8 mouse cellular contexts compared by ENCODE assay signal in genomic region chr13:56702469-56703221, GRCm38 (mm10). TPM values are rescaled to one million over a fixed set of nuclear protein-coding genes. Genes with fewer than 3 reads are reported as not detected.
A peak's percentile ranks its signal among the peaks of the same experiment; 100 is the strongest.
DNase-seq lines count a peak whose midpoint lies in the region; ATAC-seq and TF ChIP-seq lines count a peak whose summit lies in the region.

TSS of gene Smad5 (plus strand) at chr13:56703010.

- H3K4me3 ChIP-seq in embryonic facial prominence, embryonic 12.5 days: peak within 1 kb of the TSS; percentile 86
- peak within 1 kb of the TSS; percentile 75 for H3K4me3 ChIP-seq in limb, embryonic 15.5 days
- peak within 1 kb of the TSS; percentile 74 for H3K4me3 ChIP-seq in midbrain, postnatal 0 days (ENCODE audit: low read depth, low read length)

- H3K4me2 ChIP-seq in embryonic facial prominence, embryonic 12.5 days (replicated peaks): peak within 1 kb of the TSS; percentile 64
- peak within 1 kb of the TSS; percentile 59 for H3K4me2 ChIP-seq in limb, embryonic 15.5 days
- H3K4me2 ChIP-seq in midbrain, postnatal 0 days (ENCODE audit: low read depth, low read length, poor library complexity, severe bottlenecking): peak within 1 kb of the TSS; percentile 60

- peak within 1 kb of the TSS; percentile 99 for H3K27ac ChIP-seq in embryonic facial prominence, embryonic 12.5 days
- H3K27ac ChIP-seq in limb, embryonic 15.5 days: peak within 1 kb of the TSS; percentile 99
- H3K27ac ChIP-seq in midbrain, postnatal 0 days (ENCODE audit: low read depth, low read length): peak within 1 kb of the TSS; percentile 96

- TF ChIP-seq CTCF in midbrain, postnatal 0 days (IDR thresholded peaks at IDR 0.05): no peak

- peaks cover 7% of the 10 kb centered on the region; the same call in 1 of the 2 replicates for H3K36me3 ChIP-seq in embryonic facial prominence, embryonic 12.5 days
- H3K36me3 ChIP-seq in limb, embryonic 15.5 days: peaks cover 11% of the 10 kb centered on the region; the same call in 1 of the 2 replicates
- peaks cover 4% of the 10 kb centered on the region; the same call in 1 of the 2 replicates for H3K36me3 ChIP-seq in midbrain, postnatal 0 days (ENCODE audit: insufficient read depth, low read length)

- peak; percentile 89 for DNase-seq in 416B (ENCODE audit: low read depth)
- DNase-seq in adrenal gland, postnatal 25 days: peak; percentile 90
- DNase-seq in heart, adult 8-10 months (ENCODE audit: low spot score): peak; percentile 76
- DNase-seq in kidney, adult 9 months: peak; percentile 85
- DNase-seq in midbrain, postnatal 0 days (ENCODE audit: low spot score): peak; percentile 95
- DNase-seq in spleen, postnatal 14 days (ENCODE audit: low spot score in 2 of 2): peak; percentile 54 to 75

- peaks cover 50% of the 10 kb centered on the region for H3K4me1 ChIP-seq in embryonic facial prominence, embryonic 12.5 days
- H3K4me1 ChIP-seq in limb, embryonic 15.5 days: peaks cover 57% of the 10 kb centered on the region
- H3K4me1 ChIP-seq in midbrain, postnatal 0 days (ENCODE audit: insufficient read depth, low read length): peaks cover 20% of the 10 kb centered on the region; the same call in 1 of the 2 replicates

- peak within 1 kb of the TSS; percentile 97 for H3K9ac ChIP-seq in embryonic facial prominence, embryonic 12.5 days
- peak within 1 kb of the TSS; percentile 93 for H3K9ac ChIP-seq in limb, embryonic 15.5 days
- H3K9ac ChIP-seq in midbrain, postnatal 0 days (replicated peaks; ENCODE audit: low read length, poor library complexity, severe bottlenecking): peak within 1 kb of the TSS; percentile 86

- peak; percentile 84 for ATAC-seq in embryonic facial prominence, embryonic 12.5 days (ENCODE audit: insufficient number of reproducible peaks, insufficient read depth, low FRiP score, low TSS enrichment)
- peak; percentile 84 for ATAC-seq in limb, embryonic 15.5 days (ENCODE audit: insufficient number of reproducible peaks, low FRiP score, low TSS enrichment, low read depth)
- ATAC-seq in midbrain, postnatal 0 days (ENCODE audit: low FRiP score): peak; percentile 89

- no peaks in the 10 kb centered on the region for H3K27me3 ChIP-seq in embryonic facial prominence, embryonic 12.5 days
- H3K27me3 ChIP-seq in limb, embryonic 15.5 days: no peaks in the 10 kb centered on the region
- H3K27me3 ChIP-seq in midbrain, postnatal 0 days (ENCODE audit: insufficient read depth, low read length): no peaks in the 10 kb centered on the region

- 2% methylated on average over 61 of the region's 62 CpGs for WGBS in embryonic facial prominence, embryonic 12.5 days
- WGBS in limb, embryonic 15.5 days: 2% methylated on average over 62 of the region's 62 CpGs
- WGBS in midbrain, postnatal 0 days: 2% methylated on average over 51 of the region's 62 CpGs

- no peaks in the 10 kb centered on the region for H3K9me3 ChIP-seq in embryonic facial prominence, embryonic 12.5 days
- H3K9me3 ChIP-seq in limb, embryonic 15.5 days: no peaks in the 10 kb centered on the region
- H3K9me3 ChIP-seq in midbrain, postnatal 0 days (ENCODE audit: low read length): no peaks in the 10 kb centered on the region

RNA-seq across cellular contexts. Expression of gene Smad5, which starts in this region (rescaled TPM):
- total RNA-seq in adrenal gland, postnatal 25 days (2021): 55.5 and 75.5 TPM in 2 replicates
- polyA plus RNA-seq in embryonic facial prominence, embryonic 12.5 days (2016; fragmentation: Nextera tagmentation; extraction: Ambion mirVana): 46.0 and 46.3 TPM in 2 replicates
- 10 to 100 TPM; 28.0 to 32.0 (median 28.8) TPM for total RNA-seq in heart, adult 8-10 months (2022)
- polyA plus RNA-seq in limb, embryonic 15.5 days (2015; fragmentation: Nextera tagmentation; extraction: Ambion mirVana): 27.3 and 30.4 TPM in 2 replicates
- 37.4 and 40.6 TPM in 2 replicates for total RNA-seq in midbrain, postnatal 0 days (2014; rRNA removed)
- 10.7 and 14.8 TPM in 2 replicates for polyA plus RNA-seq in midbrain, postnatal 0 days (2015; fragmentation: Nextera tagmentation; extraction: Ambion mirVana)

Comparison
In these comparisons a context has a peak if more than half of its experiments do, and no peak if none do; other contexts are left out.
1. Peak in every context shown above with its lines: DNase-seq, ATAC-seq, H3K4me3 ChIP-seq and H3K27ac ChIP-seq.